In the genomic region with DNA sequence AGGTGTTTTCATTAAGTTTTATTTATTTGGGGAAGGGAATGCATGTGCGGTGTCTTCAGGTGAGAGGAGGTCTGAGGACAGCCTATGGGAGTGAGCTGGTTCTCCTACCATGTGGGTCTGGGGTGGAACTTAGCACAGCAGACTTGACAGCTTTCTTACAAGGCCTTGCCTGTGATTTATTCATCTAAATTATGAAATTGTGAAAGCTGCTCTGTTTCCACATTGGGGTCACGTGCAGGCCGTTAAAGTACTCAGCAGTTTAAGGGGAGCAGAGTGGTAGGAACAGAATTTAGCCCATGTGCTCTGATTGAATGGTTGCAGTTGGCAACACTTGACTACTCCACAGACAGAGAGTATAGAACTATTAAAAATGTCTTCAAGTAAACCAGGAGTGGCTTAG, we compare ENCODE assay signal across 16 mouse cellular contexts. TPM values are rescaled to one million over a fixed set of nuclear protein-coding genes. Genes with fewer than 3 reads are reported as not detected.
"Had no signal": no experiment of that assay in that cellular context is flagged by ENCODE, and none has a peak within 500 bp of the region (broad histone marks: within the 10 kb centered on the region; RNA-seq: fewer than 3 reads in every experiment).

No protein-coding gene starts in this region.

- DNase-seq: retina, postnatal 1 day; right cerebral cortex, adult 18-20 months; right cerebral cortex, postnatal 14 days; right cerebral cortex, postnatal 25 days; right cerebral cortex, postnatal 4 days; spleen, adult 18-20 months; thymus, adult 18-20 months; thymus, adult 2 months; thymus, postnatal 14 days; thymus, postnatal 25 days; thymus, postnatal 36 days; thymus, postnatal 4 days had no signal

RNA-seq across cellular contexts. Expression of a gene that starts 51.1 kb away (rescaled TPM):
- polyA plus RNA-seq: neural tube, embryonic 15.5 days; small intestine, adult 2 months; spleen, adult 2 months; testis, adult 2 months; thymus, adult 2 months had no signal
